Mouse (Mus musculus): Measurements from ENCODE around the gene Sppl2b.
"Not testable (repeated sequence)": the region's sequence is repeated elsewhere in the genome, so short reads cannot be mapped to it uniquely, and the experiment has no call there.

DNA sequence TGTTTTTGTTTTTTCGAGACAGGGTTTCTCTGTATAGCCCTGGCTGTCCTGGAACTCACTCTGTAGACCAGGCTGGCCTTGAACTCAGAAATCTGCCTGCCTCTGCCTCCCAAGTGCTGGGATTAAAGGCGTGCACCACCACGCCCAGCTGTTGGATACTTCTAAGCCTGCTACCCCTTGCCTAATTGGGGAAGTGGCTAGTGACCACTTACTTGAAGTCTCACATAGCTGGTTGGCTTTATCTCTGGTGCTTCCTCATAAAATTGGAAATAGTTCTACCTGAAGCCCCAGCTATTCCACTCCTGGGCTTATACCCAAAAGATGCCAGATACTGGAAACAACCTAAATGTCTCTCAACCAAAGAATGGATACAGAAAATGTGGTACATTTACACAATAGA is 38.8 kb upstream of the Sppl2b start:
- TF ChIP-seq CTCF (IDR thresholded peaks at IDR 0.05; ENCODE audit: low read depth, low read length); POLR2A (IDR thresholded peaks at IDR 0.05; ENCODE audit: borderline replicate concordance, low read depth, low read length): not testable (repeated sequence)
